Mouse (Mus musculus): ENCODE data around the gene Cd2bp2. TPM values are rescaled to one million over a fixed set of nuclear protein-coding genes. Genes with fewer than 3 reads are reported as not detected.
A peak's percentile ranks its signal among the peaks of the same experiment; 100 is the strongest.

Gene Cd2bp2
- polyA plus RNA-seq, 1 experiment from 2014 or later: 70.4 TPM

DNA sequence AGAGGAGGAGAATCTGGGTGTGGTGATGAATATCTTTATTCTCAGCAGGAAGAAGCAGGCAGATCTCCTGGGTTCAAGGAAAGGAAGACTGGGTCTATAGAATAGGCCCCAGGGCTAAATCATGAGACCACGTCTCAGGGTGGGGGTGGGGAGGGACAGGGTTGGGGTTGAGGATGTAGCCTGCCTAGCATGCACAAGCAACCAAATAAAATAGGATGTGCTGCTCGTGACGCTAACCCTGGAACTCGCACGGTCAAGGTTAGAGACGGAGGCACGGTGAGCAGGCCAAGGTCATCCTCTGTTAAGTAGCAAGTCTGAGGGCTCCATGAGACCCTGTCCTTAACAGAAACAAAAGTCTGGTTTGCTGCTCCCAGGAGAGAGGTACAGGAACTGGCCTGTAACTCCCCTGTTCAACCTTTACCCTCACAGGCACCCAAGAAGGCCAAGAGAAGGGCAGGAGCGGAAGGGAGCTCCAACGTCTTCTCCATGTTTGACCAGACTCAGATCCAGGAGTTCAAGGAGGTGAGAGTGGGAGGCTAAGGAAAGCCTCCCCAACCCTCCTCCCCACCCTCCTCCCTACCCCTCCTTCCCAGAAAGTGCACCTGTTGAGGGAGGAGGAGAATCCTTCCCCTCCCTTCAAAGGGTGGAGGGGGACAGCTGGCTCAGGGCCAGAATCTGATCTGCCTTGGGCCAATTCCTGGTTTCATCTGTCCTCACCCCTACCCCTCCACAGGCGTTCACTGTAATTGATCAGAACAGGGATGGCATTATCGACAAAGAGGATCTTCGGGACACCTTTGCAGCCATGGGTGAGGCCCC, 16.8 kb upstream of the Cd2bp2 start:
- Histone ChIP-seq H3K9me3 (ENCODE audit: control insufficient read depth, low read length) (no peaks in the 10 kb centered on the region), H3K27ac (ENCODE audit: low read depth, low read length) (no peak overlapping the region), H3K4me3 (ENCODE audit: low read length) (no peak overlapping the region), H3K9ac (ENCODE audit: low read depth, low read length) (no peak overlapping the region), H3K4me1 (ENCODE audit: control insufficient read depth, insufficient read depth, low read depth, low read length) (peaks cover 4% of the 10 kb centered on the region), H3K36me3 (ENCODE audit: control insufficient read depth, insufficient read depth, low read length) (no peaks in the 10 kb centered on the region), H3K4me2 (ENCODE audit: low read length) (no peak overlapping the region), H3K27me3 (replicated peaks; ENCODE audit: control insufficient read depth, insufficient read depth, low read length) (no peaks in the 10 kb centered on the region)
- ATAC-seq: no peak
- WGBS: 88% methylated on average over 12 of the region's 12 CpGs

DNA sequence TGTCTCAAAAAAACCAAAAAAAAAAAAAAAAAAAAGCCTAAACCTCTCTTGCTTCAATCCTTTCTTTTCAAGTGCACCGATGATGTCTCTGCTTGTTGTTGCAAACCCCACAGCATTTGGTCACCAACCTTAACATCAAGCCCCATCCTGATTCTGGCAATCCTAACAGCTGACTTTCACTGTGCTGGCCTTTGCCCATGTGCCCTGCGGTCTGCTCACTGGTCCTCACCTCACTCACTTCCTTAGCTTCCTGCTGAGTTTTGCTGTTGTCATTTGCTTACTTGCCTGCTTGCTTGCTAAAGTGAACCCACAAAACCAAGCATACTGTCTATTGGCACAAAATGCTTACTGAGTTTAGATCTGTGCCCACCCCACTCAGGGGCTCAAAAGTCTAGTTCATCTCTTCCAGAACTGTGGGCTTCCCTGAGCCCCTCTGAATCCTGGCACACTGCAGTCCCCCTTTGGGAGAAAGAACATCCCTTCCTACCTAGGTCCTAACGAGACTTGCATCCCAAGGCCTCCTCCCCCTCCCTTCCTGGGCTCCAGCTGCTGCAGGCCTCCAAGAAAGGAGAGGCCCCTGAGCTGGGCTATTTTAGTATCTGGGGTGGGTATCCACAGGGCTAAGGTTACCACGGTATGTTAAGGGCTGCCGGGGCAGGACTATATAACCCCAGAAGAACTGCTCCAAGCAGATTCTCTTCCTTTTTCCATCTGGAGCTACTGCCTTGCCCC, 15.3 kb upstream of the Cd2bp2 start:
- ATAC-seq: no peak
- Histone ChIP-seq H3K27me3 (replicated peaks; ENCODE audit: control insufficient read depth, insufficient read depth, low read length) (no peaks in the 10 kb centered on the region), H3K27ac (ENCODE audit: low read depth, low read length) (no peak overlapping the region), H3K4me2 (ENCODE audit: low read length) (no peak overlapping the region), H3K4me1 (ENCODE audit: control insufficient read depth, insufficient read depth, low read depth, low read length) (peaks cover 14% of the 10 kb centered on the region), H3K9me3 (ENCODE audit: control insufficient read depth, low read length) (no peaks in the 10 kb centered on the region), H3K36me3 (ENCODE audit: control insufficient read depth, insufficient read depth, low read length) (no peaks in the 10 kb centered on the region), H3K9ac (ENCODE audit: low read depth, low read length) (no peak overlapping the region), H3K4me3 (ENCODE audit: low read length) (no peak overlapping the region)
- 68% methylated on average over 5 of the region's 5 CpGs for WGBS

DNA sequence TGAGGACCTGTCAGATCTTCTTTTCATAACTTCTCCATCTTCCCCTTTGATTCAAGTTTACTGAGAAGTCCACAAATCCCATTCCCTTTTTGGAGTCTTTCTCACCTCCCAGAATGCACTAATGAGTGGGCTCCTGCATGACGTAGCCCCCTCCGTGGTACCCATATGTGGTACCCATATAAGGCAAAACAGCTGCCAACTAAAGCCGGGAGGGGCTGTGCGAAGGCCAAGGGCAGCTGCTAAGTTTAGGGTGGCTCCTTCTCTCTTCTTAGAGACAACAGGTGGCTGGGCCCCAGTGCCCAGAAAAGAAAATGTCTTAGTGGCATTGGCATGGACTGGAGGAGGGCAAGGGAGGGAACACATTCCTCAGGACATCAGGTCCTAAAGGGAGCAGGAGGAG, 14.4 kb upstream of the Cd2bp2 start:
- Histone ChIP-seq H3K4me3 (ENCODE audit: low read length) (no peak overlapping the region), H3K36me3 (ENCODE audit: control insufficient read depth, insufficient read depth, low read length) (no peaks in the 10 kb centered on the region), H3K27me3 (replicated peaks; ENCODE audit: control insufficient read depth, insufficient read depth, low read length) (no peaks in the 10 kb centered on the region), H3K4me1 (ENCODE audit: control insufficient read depth, insufficient read depth, low read depth, low read length) (peaks cover 21% of the 10 kb centered on the region), H3K27ac (ENCODE audit: low read depth, low read length) (no peak overlapping the region), H3K9ac (ENCODE audit: low read depth, low read length) (no peak overlapping the region), H3K9me3 (ENCODE audit: control insufficient read depth, low read length) (no peaks in the 10 kb centered on the region), H3K4me2 (ENCODE audit: low read length) (no peak overlapping the region)
- no peak for ATAC-seq
- 87% methylated on average over 4 of the region's 4 CpGs for WGBS

DNA sequence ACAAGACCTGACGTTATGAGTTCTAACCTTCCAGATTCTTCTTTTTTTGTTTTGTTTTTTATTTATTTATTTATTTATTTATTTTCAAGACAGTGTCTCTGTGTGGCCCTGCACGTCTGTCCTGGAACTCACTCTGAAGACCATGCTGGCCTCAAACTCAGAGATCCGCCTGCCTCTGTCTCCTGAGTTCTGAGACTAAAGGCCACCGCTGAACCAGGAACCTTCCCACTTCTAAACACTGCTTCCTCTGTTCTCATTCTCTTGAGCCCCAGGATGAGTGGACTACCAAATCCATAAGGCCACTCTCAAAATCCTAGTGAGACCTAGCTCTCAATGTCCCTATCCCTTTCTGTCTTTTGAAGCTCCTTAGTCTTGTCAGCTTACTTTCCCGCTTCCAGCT, 14.0 kb upstream of the Cd2bp2 start:
- 78% methylated on average over 5 of the region's 5 CpGs for WGBS

DNA sequence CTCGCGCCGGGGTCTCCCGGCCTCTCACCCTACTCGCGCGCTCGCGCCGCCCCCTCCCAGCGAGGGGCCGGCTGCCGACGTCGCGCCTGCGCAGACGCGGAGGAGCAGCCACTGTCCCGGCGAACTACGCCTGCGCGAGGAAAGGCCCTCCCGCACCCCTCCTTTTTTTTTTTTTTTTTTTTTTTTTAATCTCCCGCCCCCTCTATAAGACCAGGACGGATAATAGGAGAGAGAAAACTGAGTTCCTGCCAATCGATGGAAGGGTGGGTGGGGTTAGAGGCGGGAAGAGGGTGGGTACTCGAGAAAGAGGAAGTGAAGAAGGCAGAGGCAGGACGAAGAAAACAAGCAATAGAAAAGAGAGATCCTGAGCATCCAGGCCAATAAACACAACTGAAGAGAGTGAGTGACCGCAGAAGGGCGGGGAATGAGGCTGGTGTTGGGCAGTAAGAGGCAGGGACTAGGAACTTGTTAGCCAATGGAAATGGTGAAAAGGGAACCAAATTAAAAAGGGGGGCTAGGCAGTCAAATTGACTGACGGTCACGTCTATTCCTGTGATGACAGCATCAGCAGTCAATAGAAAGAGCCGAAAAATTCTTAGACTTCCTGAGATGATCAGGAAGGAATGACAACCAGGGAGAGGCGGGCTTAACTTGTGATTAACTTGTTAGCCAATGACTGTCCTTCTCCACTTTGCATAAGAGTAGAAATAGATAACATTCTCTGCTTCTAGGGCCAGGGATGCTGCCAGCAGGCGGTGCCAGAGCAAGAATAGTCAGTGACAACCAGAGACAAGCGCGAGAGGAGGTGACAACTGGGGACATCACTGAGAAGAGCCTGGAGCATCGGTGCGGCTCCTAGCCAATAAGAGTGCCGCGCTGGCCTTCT, 12.9 kb upstream of the Cd2bp2 start, which contains the start of gene Mylpf:
TSS of gene Mylpf (plus strand) at position 338 of the 886 bp plus-strand sequence.
- ATAC-seq: peak; percentile 97
- Histone ChIP-seq H3K4me1 (ENCODE audit: control insufficient read depth, insufficient read depth, low read depth, low read length) (peaks cover 25% of the 10 kb centered on the region), H3K4me2 (ENCODE audit: low read length) (peak within 1 kb of the TSS; percentile 99), H3K9ac (ENCODE audit: low read depth, low read length) (peak within 1 kb of the TSS; percentile 94), H3K36me3 (ENCODE audit: control insufficient read depth, insufficient read depth, low read length) (no peaks in the 10 kb centered on the region), H3K4me3 (ENCODE audit: low read length) (peak within 1 kb of the TSS; percentile 97), H3K27me3 (replicated peaks; ENCODE audit: control insufficient read depth, insufficient read depth, low read length) (no peaks in the 10 kb centered on the region), H3K9me3 (ENCODE audit: control insufficient read depth, low read length) (no peaks in the 10 kb centered on the region), H3K27ac (ENCODE audit: low read depth, low read length) (peak within 1 kb of the TSS; percentile 85)
- WGBS: under 1% methylated on average over 40 of the region's 44 CpGs

More for the DNA sequence above, 14.0 kb upstream of the Cd2bp2 start:
- no peak overlapping the region for H3K4me3 ChIP-seq (ENCODE audit: low read length)
- peak overlapping the region; percentile 85; the same call in 1 of the 2 replicates for H3K27ac ChIP-seq (ENCODE audit: low read depth, low read length)
- no peaks in the 10 kb centered on the region for H3K9me3 ChIP-seq (ENCODE audit: control insufficient read depth, low read length)
- peak overlapping the region; percentile 87 for H3K4me2 ChIP-seq (ENCODE audit: low read length)
- no peaks in the 10 kb centered on the region for H3K36me3 ChIP-seq (ENCODE audit: control insufficient read depth, insufficient read depth, low read length)
- peaks cover 25% of the 10 kb centered on the region for H3K4me1 ChIP-seq (ENCODE audit: control insufficient read depth, insufficient read depth, low read depth, low read length)
- H3K27me3 ChIP-seq (replicated peaks; ENCODE audit: control insufficient read depth, insufficient read depth, low read length): no peaks in the 10 kb centered on the region
- no peak overlapping the region for H3K9ac ChIP-seq (ENCODE audit: low read depth, low read length)
- no peak for ATAC-seq

DNA sequence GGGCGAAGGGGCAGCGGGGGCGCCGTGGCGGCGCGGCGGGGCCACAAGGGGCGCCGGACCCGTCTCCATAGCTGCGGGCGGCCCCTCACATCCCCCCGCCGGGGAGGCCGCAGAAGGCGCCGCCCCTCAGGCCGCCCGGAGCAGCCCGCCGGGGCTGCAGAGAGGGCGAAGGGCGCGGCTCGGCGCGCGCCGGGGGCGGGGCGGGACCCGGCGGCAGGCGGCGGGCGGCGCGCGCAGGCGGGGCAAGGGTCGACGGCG, 12.4 kb upstream of the Cd2bp2 start, which contains the start of gene Tbc1d10b:
TSS of gene Tbc1d10b (minus strand) at position 174 of the 258 bp plus-strand sequence.
- Histone ChIP-seq H3K27ac (ENCODE audit: low read depth, low read length) (peak within 1 kb of the TSS; percentile 85), H3K36me3 (ENCODE audit: control insufficient read depth, insufficient read depth, low read length) (peaks cover 1% of the 10 kb centered on the region), H3K4me2 (ENCODE audit: low read length) (peak within 1 kb of the TSS; percentile 99), H3K4me1 (ENCODE audit: control insufficient read depth, insufficient read depth, low read depth, low read length) (peaks cover 25% of the 10 kb centered on the region), H3K27me3 (replicated peaks; ENCODE audit: control insufficient read depth, insufficient read depth, low read length) (no peaks in the 10 kb centered on the region), H3K9ac (ENCODE audit: low read depth, low read length) (peak within 1 kb of the TSS; percentile 94), H3K9me3 (ENCODE audit: control insufficient read depth, low read length) (no peaks in the 10 kb centered on the region), H3K4me3 (ENCODE audit: low read length) (peak within 1 kb of the TSS; percentile 97)
- ATAC-seq: peak; percentile 3; the same call in 1 of the 2 replicates
- WGBS: no CpG with 5 or more reads among the region's 44 CpGs

- Histone ChIP-seq H3K27me3 (replicated peaks; ENCODE audit: control insufficient read depth, insufficient read depth, low read length) (no peaks in the 10 kb centered on the region), H3K4me3 (ENCODE audit: low read length) (peak overlapping the region; percentile 97), H3K9me3 (ENCODE audit: control insufficient read depth, low read length) (no peaks in the 10 kb centered on the region), H3K36me3 (ENCODE audit: control insufficient read depth, insufficient read depth, low read length) (peaks cover 7% of the 10 kb centered on the region), H3K4me2 (ENCODE audit: low read length) (peak overlapping the region; percentile 99), H3K4me1 (ENCODE audit: control insufficient read depth, insufficient read depth, low read depth, low read length) (peaks cover 25% of the 10 kb centered on the region), H3K27ac (ENCODE audit: low read depth, low read length) (peak overlapping the region; percentile 83), H3K9ac (ENCODE audit: low read depth, low read length) (peak overlapping the region; percentile 94)
- under 1% methylated on average over 53 of the region's 53 CpGs for WGBS
- ATAC-seq: no peak
These were observed 11.8 kb upstream of the Cd2bp2 start for GRCm38 (mm10) chr7:127207374-127208294.

DNA sequence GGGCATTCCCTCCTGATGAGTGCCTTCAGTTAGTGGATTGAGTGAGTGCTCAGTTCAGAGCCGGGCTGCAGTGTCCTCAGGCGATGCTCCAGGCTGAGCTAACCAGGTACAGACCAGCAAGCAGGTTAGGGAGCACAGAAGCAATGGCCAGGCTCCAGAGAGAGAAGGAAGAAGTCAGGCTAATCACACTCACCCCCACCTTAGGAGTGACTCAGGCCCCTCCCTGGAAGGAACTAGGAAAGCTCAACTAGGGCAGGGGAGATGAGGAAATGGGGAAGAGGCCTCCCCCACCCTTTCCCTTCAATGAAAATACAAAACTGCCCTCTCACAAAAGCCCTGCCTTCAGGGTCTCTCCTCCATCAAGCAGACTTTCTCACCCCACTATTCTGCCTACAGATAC, 10.8 kb upstream of the Cd2bp2 start:
- Histone ChIP-seq H3K4me3 (ENCODE audit: low read length) (peak overlapping the region; percentile 97), H3K4me2 (ENCODE audit: low read length) (peak overlapping the region; percentile 99), H3K27me3 (replicated peaks; ENCODE audit: control insufficient read depth, insufficient read depth, low read length) (no peaks in the 10 kb centered on the region), H3K27ac (ENCODE audit: low read depth, low read length) (no peak overlapping the region), H3K36me3 (ENCODE audit: control insufficient read depth, insufficient read depth, low read length) (peaks cover 9% of the 10 kb centered on the region), H3K4me1 (ENCODE audit: control insufficient read depth, insufficient read depth, low read depth, low read length) (peaks cover 25% of the 10 kb centered on the region), H3K9me3 (ENCODE audit: control insufficient read depth, low read length) (no peaks in the 10 kb centered on the region), H3K9ac (ENCODE audit: low read depth, low read length) (peak overlapping the region; percentile 94)
- WGBS: 57% methylated on average over 2 of the region's 2 CpGs
- no peak for ATAC-seq

All from hindbrain, embryonic 16.5 days (tissue).